Mouse (Mus musculus) heart, embryonic 14.5 days (tissue): ENCODE results near the gene Gm5127. TPM values are rescaled to one million over a fixed set of nuclear protein-coding genes. Genes with fewer than 3 reads are reported as not detected.

ENCODE experiments used
- ATAC-seq: fragments of 200-750 bp; cut with Nextera tagmentation; 2 replicates; pipeline ENCODE4 v1.8.0; 2017; ENCODE audit warnings: low read depth, moderate TSS enrichment; ENCODE audit not compliant: insufficient number of reproducible peaks, insufficient read depth, low FRiP score
- H3K27ac ChIP-seq, 2 experiments: fragments of 200-500 bp in 1 of 2; fragments of 300-500 bp in 1 of 2; sonication (generic) in 1 of 2; replicated peaks in 1 of 2; 2 replicates each; pipeline ENCODE4 v1.5.1; 2012 to 2014; ENCODE audit warnings: low read depth in 2 of 2, low read length in 2 of 2, control low read depth in 1 of 2, mild to moderate bottlenecking in 1 of 2, mixed read lengths in 1 of 2; ENCODE audit not compliant: control insufficient read depth in 1 of 2, insufficient read depth in 1 of 2
- H3K27me3 ChIP-seq: fragments of 300-500 bp; sonication (generic); 2 replicates; pipeline ENCODE4 v1.6.1; 2014; ENCODE audit warnings: mild to moderate bottlenecking, low read length, control low read depth; ENCODE audit not compliant: control insufficient read depth, insufficient read depth
- H3K36me3 ChIP-seq: fragments of 300-500 bp; sonication (generic); 2 replicates; pipeline ENCODE4 v1.6.1; 2014; ENCODE audit warnings: mild to moderate bottlenecking, control low read depth, low read length, mixed read lengths; ENCODE audit not compliant: control insufficient read depth, insufficient read depth
- H3K4me1 ChIP-seq, 2 experiments: fragments of 200-500 bp in 1 of 2; fragments of 300-500 bp in 1 of 2; sonication (generic) in 1 of 2; 2 replicates each; pipeline ENCODE4 v1.6.1; 2012 to 2014; ENCODE audit warnings: low read length in 2 of 2, control low read depth in 1 of 2, mixed read lengths in 1 of 2; ENCODE audit not compliant: control insufficient read depth in 2 of 2, insufficient read depth in 2 of 2
- H3K4me2 ChIP-seq: fragments of 300-500 bp; sonication (generic); 2 replicates; pipeline ENCODE4 v1.6.1; 2014; ENCODE audit warnings: mild to moderate bottlenecking, low read length
- H3K4me3 ChIP-seq, 2 experiments: fragments of 200-500 bp in 1 of 2; fragments of 300-500 bp in 1 of 2; sonication (generic) in 1 of 2; 2 replicates each; pipeline ENCODE4 v1.5.1; 2012 to 2014; ENCODE audit warnings: low read length in 2 of 2, mild to moderate bottlenecking in 2 of 2, control low read depth in 1 of 2, low read depth in 1 of 2, moderate library complexity in 1 of 2; ENCODE audit not compliant: control insufficient read depth in 1 of 2, insufficient read depth in 1 of 2
- H3K9ac ChIP-seq: fragments of 300-500 bp; sonication (generic); 2 replicates; pipeline ENCODE4 v1.6.1; 2014; ENCODE audit warnings: mild to moderate bottlenecking, low read length
- H3K9me3 ChIP-seq: fragments of 300-500 bp; sonication (generic); 2 replicates; pipeline ENCODE4 v1.6.1; 2016; ENCODE audit warnings: low read length, control low read depth; ENCODE audit not compliant: control insufficient read depth
- WGBS: fragments of 180-500 bp; shearing (Covaris S2); extraction: QIAGEN DNeasy Blood & Tissue Kit; methylation state at CpG from one replicate; pipeline ENCODE4 v1.1.7; 2014; 5-methylcytosine and 5-hydroxymethylcytosine counted together
- microRNA-seq: library from miRNA; unstranded; fragments of <30 nt; microRNA quantifications from one replicate; pipeline ENCODE4, GENCODE M21; 2016
- polyA plus RNA-seq: library from polyadenylated mRNA; unstranded; fragments of >200 nt; fragmentation: Nextera tagmentation; extraction: Ambion mirVana; gene quantifications from 2 replicates; pipeline ENCODE4 v1.2.1, GENCODE M21; 2014

Gm5127 gene
- polyA plus RNA-seq, 1 experiment from 2014 or later: 0.16 TPM

GRCm38 (mm10) chrX:106662101-106662500 is 79.1 kb downstream of the Gm5127 start:
- Histone ChIP-seq H3K36me3 (no peaks in the 10 kb centered on the region), H3K27me3 (no peaks in the 10 kb centered on the region), H3K9ac (no peak overlapping the region), H3K4me1 (no peaks in the 10 kb centered on the region), H3K4me3 (no peak overlapping the region), H3K4me2 (no peak overlapping the region), H3K9me3 (no peaks in the 10 kb centered on the region), H3K27ac (no peak overlapping the region)
- no peak for ATAC-seq

GRCm38 (mm10) chrX:106704590-106704989 is 121.6 kb downstream of the Gm5127 start:
- H3K27me3 ChIP-seq: no peaks in the 10 kb centered on the region
- no peak overlapping the region for H3K9ac ChIP-seq
- H3K4me3 ChIP-seq: no peak overlapping the region
- H3K4me2 ChIP-seq: no peak overlapping the region
- no peaks in the 10 kb centered on the region for H3K9me3 ChIP-seq
- no peak for ATAC-seq
- no peaks in the 10 kb centered on the region for H3K4me1 ChIP-seq
- no peak overlapping the region for H3K27ac ChIP-seq
- H3K36me3 ChIP-seq: no peaks in the 10 kb centered on the region
- WGBS: 77% methylated on average over 3 of the region's 3 CpGs

DNA sequence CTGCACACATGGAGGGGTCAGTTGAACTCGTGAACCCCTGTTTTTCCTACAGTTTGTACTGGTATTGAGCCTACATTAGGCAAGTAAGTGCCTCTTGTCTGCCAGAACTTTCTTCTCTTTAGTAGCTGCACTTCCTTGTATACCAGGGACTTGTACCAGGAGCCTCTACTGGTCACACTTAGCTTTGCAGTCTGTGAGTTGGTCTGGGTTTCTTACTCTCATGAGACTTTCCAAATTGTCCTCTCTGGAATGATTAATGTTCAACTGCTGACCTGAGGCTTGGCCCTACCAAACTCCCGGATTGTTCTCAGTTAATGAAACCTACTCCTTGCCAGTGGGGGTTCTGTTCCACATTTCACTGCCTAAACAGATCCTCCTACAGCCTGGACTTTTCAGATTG is 134.2 kb downstream of the Gm5127 start:
- no peaks in the 10 kb centered on the region for H3K9me3 ChIP-seq
- H3K4me3 ChIP-seq: no peak overlapping the region
- no peak overlapping the region for H3K9ac ChIP-seq
- no peak overlapping the region for H3K27ac ChIP-seq
- no peaks in the 10 kb centered on the region for H3K27me3 ChIP-seq
- ATAC-seq: no peak
- H3K4me1 ChIP-seq: no peaks in the 10 kb centered on the region
- H3K36me3 ChIP-seq: no peaks in the 10 kb centered on the region
- H3K4me2 ChIP-seq: no peak overlapping the region
- WGBS: 29% methylated on average over 2 of the region's 2 CpGs

- H3K4me3 ChIP-seq: no peak overlapping the region
- H3K27me3 ChIP-seq: no peaks in the 10 kb centered on the region
Measured at GRCm38 (mm10) chrX:106742241-106742640, 159.3 kb downstream of the Gm5127 start.

GRCm38 (mm10) chrX:106755272-106755671 is 172.3 kb downstream of the Gm5127 start:
- Histone ChIP-seq H3K4me1 (no peaks in the 10 kb centered on the region), H3K9me3 (no peaks in the 10 kb centered on the region), H3K4me2 (no peak overlapping the region), H3K27me3 (no peaks in the 10 kb centered on the region), H3K9ac (no peak overlapping the region), H3K27ac (no peak overlapping the region), H3K36me3 (no peaks in the 10 kb centered on the region), H3K4me3 (no peak overlapping the region)
- ATAC-seq: no peak
- 47% methylated on average over 1 of the region's 1 CpGs for WGBS

More at GRCm38 (mm10) chrX:106742241-106742640, 159.3 kb downstream of the Gm5127 start:
- ATAC-seq: no peak
- H3K9me3 ChIP-seq: no peaks in the 10 kb centered on the region
- no peak overlapping the region for H3K27ac ChIP-seq
- no peak overlapping the region for H3K4me2 ChIP-seq
- no peaks in the 10 kb centered on the region for H3K4me1 ChIP-seq
- H3K36me3 ChIP-seq: no peaks in the 10 kb centered on the region
- H3K9ac ChIP-seq: no peak overlapping the region

Small RNA genes lying within 50 kb of the gene (microRNA-seq; reads per million reads assigned to microRNA genes)
- gene Gm22102: not detected

Other genes starting within 250 kb of the Gm5127 start
- gene Fndc3c1, start 97.8 kb upstream of the Gm5127 start, polyA plus RNA-seq: 1.1 and 1.6 TPM in 2 replicates
- gene Cysltr1, start 20.5 kb downstream of the Gm5127 start, polyA plus RNA-seq: 2.0 and 2.3 TPM in 2 replicates